Mouse (Mus musculus) left cerebral cortex, adult 6 months (tissue): ENCODE measurements around the gene B020011L13Rik. TPM values are rescaled to one million over a fixed set of nuclear protein-coding genes. Genes with fewer than 3 reads are reported as not detected.

Source experiments
- long read RNA-seq, 2 experiments: library from polyadenylated mRNA; unstranded; transcript quantifications; one replicate each; pipeline ENCODE4 v2.0.0; 2019 to 2020
- polyA plus RNA-seq: library from polyadenylated mRNA; unstranded; fragments of <200 nt; fragmentation: Nextera tagmentation; gene quantifications from 2 replicates; pipeline ENCODE4 v1.2.3, GENCODE M21; 2021

Gene B020011L13Rik
- polyA plus RNA-seq, result not detected in 2 replicates
- long read RNA-seq, experiment 1, result 0 reads
- long read RNA-seq, experiment 2, result 0 reads

DNA sequence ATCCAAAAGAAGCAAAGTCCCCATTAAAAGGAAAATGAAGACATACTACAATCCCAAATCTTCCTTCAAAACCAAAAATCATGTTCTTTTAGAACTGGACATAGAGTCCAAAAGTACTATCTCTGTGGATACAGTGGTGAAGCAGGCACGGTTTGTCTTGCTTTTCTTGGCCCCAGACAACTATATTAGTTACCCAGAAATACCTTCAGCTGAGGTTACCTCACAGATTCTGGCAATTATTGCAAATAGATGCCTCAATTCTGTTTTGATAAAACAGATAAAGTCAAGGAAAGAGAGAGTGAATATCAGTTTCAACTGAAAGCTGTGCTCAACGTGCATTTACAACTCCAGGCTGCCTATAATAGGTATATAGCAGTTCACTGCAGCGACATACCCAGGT lies at the start of gene B020011L13Rik:
TSS of gene B020011L13Rik (plus strand) at position 301 of the 400 bp plus-strand sequence.

GRCm38 (mm10) chr1:117829781-117830180 lies 48.8 kb downstream of the B020011L13Rik start, which contains the start of gene Gm28360:
Gm28360 (plus strand) TSS chr1:117830081.

Other genes with a start within 250 kb of the B020011L13Rik start
- not detected in 2 replicates for gene Gm28363, start 84.0 kb upstream of the B020011L13Rik start, polyA plus RNA-seq
- not detected in 2 replicates for gene Gm28360, start 48.9 kb downstream of the B020011L13Rik start, polyA plus RNA-seq
- gene Gm28168, start 146.9 kb downstream of the B020011L13Rik start, polyA plus RNA-seq, result not detected in 2 replicates
- gene Gm7145, start 184.8 kb downstream of the B020011L13Rik start, polyA plus RNA-seq, result not detected in 2 replicates